Mouse (Mus musculus) cerebellum, adult 2 months (tissue): ENCODE data around the gene Lrrc7.

Experiments
- CTCF ChIP-seq: fragments of 200-500 bp; IDR thresholded peaks from 2 replicates; pipeline ENCODE4 v1.5.1; 2011; ENCODE audit warnings: low read depth, mild to moderate bottlenecking, control low read depth, low read length, moderate library complexity, borderline replicate concordance; ENCODE audit not compliant: insufficient read depth
- POLR2A ChIP-seq: fragments of 200-500 bp; IDR thresholded peaks from 2 replicates; pipeline ENCODE4 v1.6.1; 2011; ENCODE audit warnings: low read length, control low read depth, borderline replicate concordance; ENCODE audit not compliant: insufficient read depth

DNA sequence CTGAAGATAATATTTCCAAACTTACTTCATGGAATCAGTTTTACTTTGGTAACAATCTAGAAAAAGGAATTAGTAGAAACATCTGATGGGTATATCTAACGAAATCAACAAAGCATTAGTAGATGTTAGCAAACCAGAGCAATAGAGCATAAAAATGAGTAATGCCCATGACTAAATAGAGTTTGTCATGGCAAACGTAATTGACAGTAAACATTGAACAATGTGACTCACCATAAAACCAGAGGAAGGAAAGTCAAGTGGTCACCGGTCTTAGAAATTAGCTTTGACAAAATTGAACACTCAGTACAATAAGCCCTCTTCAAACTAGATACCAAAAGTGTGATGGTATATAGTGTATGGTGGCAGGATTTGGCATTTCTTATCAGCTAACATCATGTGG is 263.3 kb downstream of the Lrrc7 start:
- TF ChIP-seq CTCF (no peak), POLR2A (no peak)
